In genomic region chr15:8767624-8768571, GRCm38 (mm10) we compare ENCODE assay signal across 12 mouse cellular contexts.
"Had no signal": no experiment of that assay in that cellular context is flagged by ENCODE, and none has a peak within 500 bp of the region (broad histone marks: within the 10 kb centered on the region; RNA-seq: fewer than 3 reads in every experiment).

No protein-coding gene starts in this region.

- H3K4me1 ChIP-seq: limb, embryonic 12.5 days; lung, embryonic 15.5 days; midbrain, embryonic 15.5 days; neural tube, embryonic 12.5 days had no signal

- H3K9me3 ChIP-seq: limb, embryonic 12.5 days; lung, embryonic 15.5 days; midbrain, embryonic 15.5 days; neural tube, embryonic 12.5 days had no signal

- DNase-seq: kidney, adult 11 months; kidney, adult 9 months; kidney, postnatal 14 days; retina, postnatal 1 day had no signal

- H3K4me3 ChIP-seq: left cerebral cortex, adult 2 months; limb, embryonic 12.5 days; lung, embryonic 15.5 days; midbrain, embryonic 15.5 days; neural tube, embryonic 12.5 days had no signal

- H3K4me2 ChIP-seq: limb, embryonic 12.5 days; lung, embryonic 15.5 days; midbrain, embryonic 11.5 days; midbrain, embryonic 15.5 days; neural tube, embryonic 12.5 days had no signal

- H3K36me3 ChIP-seq: limb, embryonic 12.5 days; lung, embryonic 15.5 days; midbrain, embryonic 15.5 days; neural tube, embryonic 12.5 days had no signal

- H3K27ac ChIP-seq: hindbrain, postnatal 0 days; left cerebral cortex, adult 2 months; limb, embryonic 12.5 days; lung, embryonic 15.5 days; midbrain, embryonic 15.5 days; neural tube, embryonic 12.5 days; stomach, postnatal 0 days had no signal

- H3K27me3 ChIP-seq: limb, embryonic 12.5 days; lung, embryonic 15.5 days; midbrain, embryonic 15.5 days; neural tube, embryonic 12.5 days had no signal

- ATAC-seq: hindbrain, postnatal 0 days; midbrain, embryonic 15.5 days had no signal

- H3K9ac ChIP-seq: limb, embryonic 12.5 days; lung, embryonic 15.5 days; midbrain, embryonic 15.5 days; neural tube, embryonic 12.5 days had no signal
